Mouse (Mus musculus): Measurements from ENCODE around the gene Slc17a3. TPM values are rescaled to one million over a fixed set of nuclear protein-coding genes. Genes with fewer than 3 reads are reported as not detected.

Gene Slc17a3
- polyA plus RNA-seq, 1 experiment, result 0.06 TPM

- Histone ChIP-seq H3K27ac (ENCODE audit: insufficient read depth, low read length) (no peak overlapping the region), H3K36me3 (ENCODE audit: control insufficient read depth, insufficient read depth, low read length) (no peaks in the 10 kb centered on the region), H3K4me1 (ENCODE audit: control insufficient read depth, insufficient read depth, insufficient read length) (no peaks in the 10 kb centered on the region), H3K27me3 (ENCODE audit: control insufficient read depth, insufficient read depth, low read length) (no peaks in the 10 kb centered on the region), H3K4me3 (ENCODE audit: extremely low read depth, insufficient read depth, insufficient read length) (no peak overlapping the region)
- no peak for TF ChIP-seq CTCF (IDR thresholded peaks at IDR 0.05; ENCODE audit: extremely low read depth, insufficient read depth, insufficient read length, insufficient replicate concordance)
- TF ChIP-seq POLR2A (IDR thresholded peaks at IDR 0.05; ENCODE audit: low read depth, low read length), result no peak
- no peak for DNase-seq (ENCODE audit: low read depth in 1 of 2, low spot score in 2 of 2)
- 87% methylated on average over 2 of the region's 2 CpGs for WGBS
Observed at GRCm38 (mm10) chr13:23849299-23849698, 10.1 kb downstream of the Slc17a3 start.

- no peak for DNase-seq (ENCODE audit: low read depth in 1 of 2, low spot score in 2 of 2)
- Histone ChIP-seq H3K4me1 (ENCODE audit: control insufficient read depth, insufficient read depth, insufficient read length) (no peaks in the 10 kb centered on the region), H3K27me3 (ENCODE audit: control insufficient read depth, insufficient read depth, low read length) (no peaks in the 10 kb centered on the region), H3K36me3 (ENCODE audit: control insufficient read depth, insufficient read depth, low read length) (no peaks in the 10 kb centered on the region), H3K4me3 (ENCODE audit: extremely low read depth, insufficient read depth, insufficient read length) (no peak overlapping the region), H3K27ac (ENCODE audit: insufficient read depth, low read length) (no peak overlapping the region)
- no peak for TF ChIP-seq CTCF (IDR thresholded peaks at IDR 0.05; ENCODE audit: extremely low read depth, insufficient read depth, insufficient read length, insufficient replicate concordance)
- TF ChIP-seq POLR2A (IDR thresholded peaks at IDR 0.05; ENCODE audit: low read depth, low read length), result no peak
- WGBS, result 63% methylated on average over 3 of the region's 3 CpGs
Observed at GRCm38 (mm10) chr13:23856401-23856800, 17.2 kb downstream of the Slc17a3 start.

- TF ChIP-seq POLR2A (IDR thresholded peaks at IDR 0.05; ENCODE audit: low read depth, low read length) (no peak), CTCF (IDR thresholded peaks at IDR 0.05; ENCODE audit: extremely low read depth, insufficient read depth, insufficient read length, insufficient replicate concordance) (no peak)
- no peak overlapping the region for H3K27ac ChIP-seq (ENCODE audit: insufficient read depth, low read length)
- H3K36me3 ChIP-seq (ENCODE audit: control insufficient read depth, insufficient read depth, low read length), result no peaks in the 10 kb centered on the region
- H3K4me1 ChIP-seq (ENCODE audit: control insufficient read depth, insufficient read depth, insufficient read length), result no peaks in the 10 kb centered on the region
- H3K4me3 ChIP-seq (ENCODE audit: extremely low read depth, insufficient read depth, insufficient read length), result no peak overlapping the region
- no peaks in the 10 kb centered on the region for H3K27me3 ChIP-seq (ENCODE audit: control insufficient read depth, insufficient read depth, low read length)
- no peak for DNase-seq (ENCODE audit: low read depth in 1 of 2, low spot score in 2 of 2)
Observed at GRCm38 (mm10) chr13:23861815-23862214, 22.6 kb downstream of the Slc17a3 start.

- DNase-seq (ENCODE audit: low read depth in 1 of 2, low spot score in 2 of 2), result no peak
- 84% methylated on average over 9 of the region's 9 CpGs for WGBS
- no peaks in the 10 kb centered on the region for H3K36me3 ChIP-seq (ENCODE audit: control insufficient read depth, insufficient read depth, low read length)
- no peak overlapping the region for H3K27ac ChIP-seq (ENCODE audit: insufficient read depth, low read length)
- H3K27me3 ChIP-seq (ENCODE audit: control insufficient read depth, insufficient read depth, low read length), result no peaks in the 10 kb centered on the region
- no peak for TF ChIP-seq CTCF (IDR thresholded peaks at IDR 0.05; ENCODE audit: extremely low read depth, insufficient read depth, insufficient read length, insufficient replicate concordance)
- no peak for TF ChIP-seq POLR2A (IDR thresholded peaks at IDR 0.05; ENCODE audit: low read depth, low read length)
- H3K4me3 ChIP-seq (ENCODE audit: extremely low read depth, insufficient read depth, insufficient read length), result no peak overlapping the region
- no peaks in the 10 kb centered on the region for H3K4me1 ChIP-seq (ENCODE audit: control insufficient read depth, insufficient read depth, insufficient read length)
Observed at GRCm38 (mm10) chr13:23864711-23865110, 25.5 kb downstream of the Slc17a3 start.

- WGBS, result 85% methylated on average over 9 of the region's 9 CpGs
- Histone ChIP-seq H3K27ac (ENCODE audit: insufficient read depth, low read length) (no peak overlapping the region), H3K4me3 (ENCODE audit: extremely low read depth, insufficient read depth, insufficient read length) (no peak overlapping the region), H3K4me1 (ENCODE audit: control insufficient read depth, insufficient read depth, insufficient read length) (no peaks in the 10 kb centered on the region), H3K36me3 (ENCODE audit: control insufficient read depth, insufficient read depth, low read length) (no peaks in the 10 kb centered on the region), H3K27me3 (ENCODE audit: control insufficient read depth, insufficient read depth, low read length) (no peaks in the 10 kb centered on the region)
- TF ChIP-seq POLR2A (IDR thresholded peaks at IDR 0.05; ENCODE audit: low read depth, low read length) (no peak), CTCF (IDR thresholded peaks at IDR 0.05; ENCODE audit: extremely low read depth, insufficient read depth, insufficient read length, insufficient replicate concordance) (no peak)
- no peak for DNase-seq (ENCODE audit: low read depth in 1 of 2, low spot score in 2 of 2)
Observed at GRCm38 (mm10) chr13:23866086-23866710, 27.0 kb downstream of the Slc17a3 start.

- TF ChIP-seq POLR2A (IDR thresholded peaks at IDR 0.05; ENCODE audit: low read depth, low read length) (no peak), CTCF (IDR thresholded peaks at IDR 0.05; ENCODE audit: extremely low read depth, insufficient read depth, insufficient read length, insufficient replicate concordance) (no peak)
- WGBS, result 69% methylated on average over 6 of the region's 6 CpGs
Observed at GRCm38 (mm10) chr13:23867000-23867399, 27.8 kb downstream of the Slc17a3 start.

GRCm38 (mm10) chr13:23867405-23867804 is 28.2 kb downstream of the Slc17a3 start, which contains the start of gene Slc17a1:
Gene Slc17a1 (plus strand): TSS chr13:23867750.
- no peaks in the 10 kb centered on the region for H3K4me1 ChIP-seq (ENCODE audit: control insufficient read depth, insufficient read depth, insufficient read length)
- no peaks in the 10 kb centered on the region for H3K27me3 ChIP-seq (ENCODE audit: control insufficient read depth, insufficient read depth, low read length)
- no peak within 1 kb of the TSS for H3K27ac ChIP-seq (ENCODE audit: insufficient read depth, low read length)
- no peak for DNase-seq (ENCODE audit: low read depth in 1 of 2, low spot score in 2 of 2)
- H3K4me3 ChIP-seq (ENCODE audit: extremely low read depth, insufficient read depth, insufficient read length), result no peak within 1 kb of the TSS
- no peaks in the 10 kb centered on the region for H3K36me3 ChIP-seq (ENCODE audit: control insufficient read depth, insufficient read depth, low read length)
- 86% methylated on average over 7 of the region's 7 CpGs for WGBS
- no peak for TF ChIP-seq POLR2A (IDR thresholded peaks at IDR 0.05; ENCODE audit: low read depth, low read length)
- no peak for TF ChIP-seq CTCF (IDR thresholded peaks at IDR 0.05; ENCODE audit: extremely low read depth, insufficient read depth, insufficient read length, insufficient replicate concordance)

More at GRCm38 (mm10) chr13:23867000-23867399, 27.8 kb downstream of the Slc17a3 start:
- H3K4me1 ChIP-seq (ENCODE audit: control insufficient read depth, insufficient read depth, insufficient read length), result no peaks in the 10 kb centered on the region
- no peaks in the 10 kb centered on the region for H3K36me3 ChIP-seq (ENCODE audit: control insufficient read depth, insufficient read depth, low read length)
- H3K27me3 ChIP-seq (ENCODE audit: control insufficient read depth, insufficient read depth, low read length), result no peaks in the 10 kb centered on the region
- H3K4me3 ChIP-seq (ENCODE audit: extremely low read depth, insufficient read depth, insufficient read length), result no peak overlapping the region
- H3K27ac ChIP-seq (ENCODE audit: insufficient read depth, low read length), result no peak overlapping the region
- no peak for DNase-seq (ENCODE audit: low read depth in 1 of 2, low spot score in 2 of 2)

Measured in spleen, adult 2 months (tissue).